Mouse (Mus musculus): ENCODE results near the gene Olfr617. TPM values are rescaled to one million over a fixed set of nuclear protein-coding genes. Genes with fewer than 3 reads are reported as not detected.
"Not testable (repeated sequence)": the region's sequence is repeated elsewhere in the genome, so short reads cannot be mapped to it uniquely, and the experiment has no call there.

Gene Olfr617
- not detected in 2 replicates for polyA plus RNA-seq (2012; rRNA removed)

GRCm38 (mm10) chr7:103572761-103573160 lies at the start of gene Olfr617:
Gene Olfr617 (plus strand): TSS chr7:103573061.
- DNase-seq (ENCODE audit: low read depth) = no peak

DNA sequence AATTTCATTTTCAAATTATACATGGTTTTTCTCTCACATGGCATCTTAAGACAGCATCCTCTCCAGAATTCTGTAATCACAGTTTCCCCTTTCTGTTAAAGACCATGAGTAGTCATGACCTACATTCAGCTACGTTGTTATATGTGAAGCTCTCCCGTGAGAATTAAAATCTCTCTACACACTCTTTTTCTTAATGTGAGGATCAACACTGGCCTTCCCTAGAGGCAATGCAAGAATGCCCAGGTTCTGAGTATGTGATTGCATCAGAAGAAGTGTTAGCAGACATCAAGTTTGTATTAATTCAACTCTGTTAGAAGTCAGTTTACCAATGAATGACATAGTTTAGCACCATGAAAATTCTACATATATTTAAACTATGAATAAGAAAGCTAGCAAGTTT lies 30.2 kb upstream of the Olfr617 start, which contains the start of gene Olfr612:
Gene Olfr612 (minus strand): TSS at position 101 of the 400 bp plus-strand sequence.
- DNase-seq (ENCODE audit: low read depth) = not testable (repeated sequence)

DNA sequence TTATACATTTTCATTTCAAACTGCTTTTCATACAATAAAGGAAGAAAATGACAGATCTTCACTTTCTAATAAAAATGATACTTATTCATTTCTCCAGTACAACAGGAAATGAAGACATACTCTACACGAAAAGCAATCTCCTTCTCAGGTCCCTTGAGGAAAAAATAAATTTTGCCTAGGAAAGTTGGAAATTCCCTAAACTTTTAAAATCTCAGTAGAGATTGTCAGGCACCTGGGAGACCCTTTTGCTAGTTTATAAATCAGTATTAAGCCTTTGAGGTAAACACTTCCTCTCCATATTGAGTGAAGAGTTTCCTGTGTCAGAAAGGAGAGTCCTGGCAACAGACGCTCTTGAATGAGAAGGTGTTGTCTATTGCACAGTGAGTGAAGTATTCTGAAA lies 25.1 kb upstream of the Olfr617 start, which contains the start of gene Olfr613:
Gene Olfr613 (plus strand): TSS at position 301 of the 400 bp plus-strand sequence.
- DNase-seq (ENCODE audit: low read depth) = no peak

- no peak for DNase-seq (ENCODE audit: low read depth)
Measured at GRCm38 (mm10) chr7:103555779-103556178, 17.1 kb upstream of the Olfr617 start, which contains the start of gene Olfr615. Gene Olfr615 (plus strand): TSS chr7:103556079.

GRCm38 (mm10) chr7:103569043-103569442 lies 3.8 kb upstream of the Olfr617 start, which contains the start of gene Olfr616:
Gene Olfr616 (minus strand): TSS chr7:103569143.
- DNase-seq (ENCODE audit: low read depth) = no peak

- DNase-seq (ENCODE audit: low read depth) = no peak
Measured at GRCm38 (mm10) chr7:103589803-103590202, 16.9 kb downstream of the Olfr617 start, which contains the start of gene Olfr618. Gene Olfr618 (plus strand): TSS chr7:103590103.

- no peak for DNase-seq (ENCODE audit: low read depth)
Measured at GRCm38 (mm10) chr7:103600275-103600674, 27.4 kb downstream of the Olfr617 start, which contains the start of gene Olfr619. Gene Olfr619 (plus strand): TSS chr7:103600575.

DNA sequence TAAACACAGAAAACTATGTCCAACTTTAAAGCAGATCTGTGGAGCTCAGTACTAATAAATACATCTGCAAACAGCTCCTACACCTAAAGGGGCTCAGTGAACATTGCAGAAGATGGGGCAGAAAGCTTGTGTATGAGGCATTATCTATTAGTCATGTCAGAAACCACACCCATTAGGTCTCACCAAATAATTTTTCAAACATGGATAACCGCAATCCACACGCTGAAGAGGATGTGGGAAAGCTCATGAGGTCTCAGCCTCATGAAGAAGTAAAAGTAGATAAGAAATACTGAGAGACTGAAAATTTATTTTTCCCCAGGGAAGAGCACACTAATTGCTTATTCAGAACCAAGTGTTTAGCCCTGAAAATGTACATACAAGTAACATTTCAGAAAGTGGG lies 34.6 kb downstream of the Olfr617 start:
- DNase-seq (ENCODE audit: low read depth) = no peak

- no peak for DNase-seq (ENCODE audit: low read depth)
Measured at GRCm38 (mm10) chr7:103612434-103612833, 39.6 kb downstream of the Olfr617 start, which contains the start of gene Olfr620. Gene Olfr620 (minus strand): TSS chr7:103612534.

Other genes starting within 250 kb of the Olfr617 start
- gene Olfr598, start 249.5 kb upstream of the Olfr617 start, polyA plus RNA-seq (2012; rRNA removed) = not detected in 2 replicates
- gene Olfr599, start 237.1 kb upstream of the Olfr617 start, polyA plus RNA-seq (2012; rRNA removed) = not detected in 2 replicates
- gene Olfr600, start 223.4 kb upstream of the Olfr617 start, polyA plus RNA-seq (2012; rRNA removed) = not detected in 2 replicates
- gene Olfr601, start 210.4 kb upstream of the Olfr617 start, polyA plus RNA-seq (2012; rRNA removed) = not detected in 2 replicates
- not detected in 2 replicates for gene Olfr603, start 186.9 kb upstream of the Olfr617 start, polyA plus RNA-seq (2012; rRNA removed)
- not detected in 2 replicates for gene Usp17lc, start 158.0 kb upstream of the Olfr617 start, polyA plus RNA-seq (2012; rRNA removed)
- gene Olfr605, start 127.6 kb upstream of the Olfr617 start, polyA plus RNA-seq (2012; rRNA removed) = not detected in 2 replicates
- gene Olfr606, start 124.0 kb upstream of the Olfr617 start, polyA plus RNA-seq (2012; rRNA removed) = not detected in 2 replicates
- not detected in 2 replicates for gene Olfr607, start 108.9 kb upstream of the Olfr617 start, polyA plus RNA-seq (2012; rRNA removed)
- not detected in 2 replicates for gene Olfr608, start 103.2 kb upstream of the Olfr617 start, polyA plus RNA-seq (2012; rRNA removed)
- not detected in 2 replicates for gene Olfr609, start 75.0 kb upstream of the Olfr617 start, polyA plus RNA-seq (2012; rRNA removed)
- gene Olfr610, start 60.9 kb upstream of the Olfr617 start, polyA plus RNA-seq (2012; rRNA removed) = not detected in 2 replicates
- gene Olfr611, start 52.2 kb upstream of the Olfr617 start, polyA plus RNA-seq (2012; rRNA removed) = not detected in 2 replicates
- gene Olfr612, start 30.3 kb upstream of the Olfr617 start, polyA plus RNA-seq (2012; rRNA removed) = not detected in 2 replicates
- gene Olfr613, start 25.0 kb upstream of the Olfr617 start, polyA plus RNA-seq (2012; rRNA removed) = not detected in 2 replicates
- not detected in 2 replicates for gene Olfr615, start 17.0 kb upstream of the Olfr617 start, polyA plus RNA-seq (2012; rRNA removed)
- gene Olfr616, start 3.9 kb upstream of the Olfr617 start, polyA plus RNA-seq (2012; rRNA removed) = not detected in 2 replicates
- not detected in 2 replicates for gene Olfr618, start 17.0 kb downstream of the Olfr617 start, polyA plus RNA-seq (2012; rRNA removed)
- gene Olfr619, start 27.5 kb downstream of the Olfr617 start, polyA plus RNA-seq (2012; rRNA removed) = not detected in 2 replicates
- not detected in 2 replicates for gene Olfr620, start 39.5 kb downstream of the Olfr617 start, polyA plus RNA-seq (2012; rRNA removed)
- not detected in 2 replicates for gene Olfr622, start 69.6 kb downstream of the Olfr617 start, polyA plus RNA-seq (2012; rRNA removed)
- gene Olfr623, start 90.6 kb downstream of the Olfr617 start, polyA plus RNA-seq (2012; rRNA removed) = not detected in 2 replicates
- gene Olfr624, start 98.1 kb downstream of the Olfr617 start, polyA plus RNA-seq (2012; rRNA removed) = not detected in 2 replicates
- not detected in 2 replicates for gene Olfr625-ps1, start 109.7 kb downstream of the Olfr617 start, polyA plus RNA-seq (2012; rRNA removed)
- not detected in 2 replicates for gene Olfr243, start 141.6 kb downstream of the Olfr617 start, polyA plus RNA-seq (2012; rRNA removed)
- gene Olfr628, start 157.3 kb downstream of the Olfr617 start, polyA plus RNA-seq (2012; rRNA removed) = not detected in 2 replicates
- not detected in 2 replicates for gene Olfr629, start 171.9 kb downstream of the Olfr617 start, polyA plus RNA-seq (2012; rRNA removed)
- gene Olfr630, start 184.3 kb downstream of the Olfr617 start, polyA plus RNA-seq (2012; rRNA removed) = not detected in 2 replicates
- not detected in 2 replicates for gene Olfr69, start 198.5 kb downstream of the Olfr617 start, polyA plus RNA-seq (2012; rRNA removed)
- not detected in 2 replicates for gene Olfr68, start 206.6 kb downstream of the Olfr617 start, polyA plus RNA-seq (2012; rRNA removed)
- not detected in 2 replicates for gene Olfr67, start 218.8 kb downstream of the Olfr617 start, polyA plus RNA-seq (2012; rRNA removed)
- 189 and 481 TPM in 2 replicates for gene Hbb-bt, start 240.9 kb downstream of the Olfr617 start, polyA plus RNA-seq (2012; rRNA removed)